Mouse (Mus musculus): ENCODE measurements at regions not wholly inside any gene's neighbourhood (a gene's known extent, or its start where the extent isn't known, plus 50 kb on each side); places are given as distances from the start of the nearest gene placed in this dataset.

GRCm38 (mm10) chr1:77832174-77832573 lies 317.3 kb upstream of the Epha4 start:
- ATAC-seq (ENCODE audit: low FRiP score, low read depth): no peak
- Histone ChIP-seq H3K4me1 (ENCODE audit: control insufficient read depth, insufficient read depth, low read length) (no peaks in the 10 kb centered on the region), H3K27ac (replicated peaks; ENCODE audit: low read depth, low read length) (no peak overlapping the region)

GRCm38 (mm10) chr1:77824716-77825387 lies 310.0 kb upstream of the Epha4 start:
- Histone ChIP-seq H3K9ac (ENCODE audit: low read depth, low read length, severe bottlenecking) (no peak overlapping the region), H3K4me2 (replicated peaks; ENCODE audit: low read depth, low read length, severe bottlenecking) (no peak overlapping the region), H3K27ac (replicated peaks; ENCODE audit: low read depth, low read length) (no peak overlapping the region), H3K9me3 (ENCODE audit: control insufficient read depth, low read length) (no peaks in the 10 kb centered on the region), H3K27me3 (ENCODE audit: control insufficient read depth, insufficient read depth, low read length) (no peaks in the 10 kb centered on the region), H3K36me3 (ENCODE audit: control insufficient read depth, insufficient read depth, low read length) (no peaks in the 10 kb centered on the region), H3K4me3 (replicated peaks; ENCODE audit: low read length) (no peak overlapping the region), H3K4me1 (ENCODE audit: control insufficient read depth, insufficient read depth, low read length) (no peaks in the 10 kb centered on the region; the same call in 1 of the 2 replicates)
- DNase-seq (ENCODE audit: low spot score): no peak
- 41% methylated on average over 5 of the region's 5 CpGs for WGBS
- no peak for TF ChIP-seq POLR2A (IDR thresholded peaks at IDR 0.05; ENCODE audit: borderline replicate concordance, extremely low read depth, insufficient read depth, insufficient read length)
- no peak for ATAC-seq (ENCODE audit: low FRiP score, low read depth)

More at GRCm38 (mm10) chr1:77832174-77832573, 317.3 kb upstream of the Epha4 start:
- no peak for DNase-seq (ENCODE audit: low spot score)
- H3K4me3 ChIP-seq (replicated peaks; ENCODE audit: low read length): no peak overlapping the region
- no peaks in the 10 kb centered on the region for H3K36me3 ChIP-seq (ENCODE audit: control insufficient read depth, insufficient read depth, low read length)
- H3K27me3 ChIP-seq (ENCODE audit: control insufficient read depth, insufficient read depth, low read length): no peaks in the 10 kb centered on the region
- 53% methylated on average over 2 of the region's 2 CpGs for WGBS
- no peak overlapping the region for H3K9ac ChIP-seq (ENCODE audit: low read depth, low read length, severe bottlenecking)
- no peak overlapping the region for H3K4me2 ChIP-seq (replicated peaks; ENCODE audit: low read depth, low read length, severe bottlenecking)
- no peaks in the 10 kb centered on the region for H3K9me3 ChIP-seq (ENCODE audit: control insufficient read depth, low read length)
- TF ChIP-seq POLR2A (IDR thresholded peaks at IDR 0.05; ENCODE audit: borderline replicate concordance, extremely low read depth, insufficient read depth, insufficient read length): no peak

GRCm38 (mm10) chr1:77823801-77824687 lies 309.2 kb upstream of the Epha4 start:
- Histone ChIP-seq H3K9ac (ENCODE audit: low read depth, low read length, severe bottlenecking) (no peak overlapping the region), H3K27me3 (ENCODE audit: control insufficient read depth, insufficient read depth, low read length) (no peaks in the 10 kb centered on the region), H3K9me3 (ENCODE audit: control insufficient read depth, low read length) (no peaks in the 10 kb centered on the region), H3K4me2 (replicated peaks; ENCODE audit: low read depth, low read length, severe bottlenecking) (no peak overlapping the region), H3K4me1 (ENCODE audit: control insufficient read depth, insufficient read depth, low read length) (no peaks in the 10 kb centered on the region; the same call in 1 of the 2 replicates), H3K4me3 (replicated peaks; ENCODE audit: low read length) (no peak overlapping the region), H3K36me3 (ENCODE audit: control insufficient read depth, insufficient read depth, low read length) (no peaks in the 10 kb centered on the region), H3K27ac (replicated peaks; ENCODE audit: low read depth, low read length) (no peak overlapping the region)
- ATAC-seq (ENCODE audit: low FRiP score, low read depth) (no peak), DNase-seq (ENCODE audit: low spot score) (no peak)
- WGBS: 23% methylated on average over 10 of the region's 10 CpGs
- TF ChIP-seq POLR2A (IDR thresholded peaks at IDR 0.05; ENCODE audit: borderline replicate concordance, extremely low read depth, insufficient read depth, insufficient read length): no peak

GRCm38 (mm10) chr1:77820101-77820500 lies 305.2 kb upstream of the Epha4 start:
- H3K4me3 ChIP-seq (replicated peaks; ENCODE audit: low read length): no peak overlapping the region
- H3K4me1 ChIP-seq (ENCODE audit: control insufficient read depth, insufficient read depth, low read length): no peaks in the 10 kb centered on the region; the same call in 1 of the 2 replicates
- H3K36me3 ChIP-seq (ENCODE audit: control insufficient read depth, insufficient read depth, low read length): no peaks in the 10 kb centered on the region
- no peak overlapping the region for H3K27ac ChIP-seq (replicated peaks; ENCODE audit: low read depth, low read length)
- no peak overlapping the region for H3K9ac ChIP-seq (ENCODE audit: low read depth, low read length, severe bottlenecking)
- H3K9me3 ChIP-seq (ENCODE audit: control insufficient read depth, low read length): no peaks in the 10 kb centered on the region
- no peak for DNase-seq (ENCODE audit: low spot score)
- 81% methylated on average over 2 of the region's 2 CpGs for WGBS
- TF ChIP-seq POLR2A (IDR thresholded peaks at IDR 0.05; ENCODE audit: borderline replicate concordance, extremely low read depth, insufficient read depth, insufficient read length): no peak
- no peak for ATAC-seq (ENCODE audit: low FRiP score, low read depth)
- no peak overlapping the region for H3K4me2 ChIP-seq (replicated peaks; ENCODE audit: low read depth, low read length, severe bottlenecking)
- H3K27me3 ChIP-seq (ENCODE audit: control insufficient read depth, insufficient read depth, low read length): no peaks in the 10 kb centered on the region

GRCm38 (mm10) chr1:77815451-77815850 lies 300.6 kb upstream of the Epha4 start:
- H3K4me2 ChIP-seq (replicated peaks; ENCODE audit: low read depth, low read length, severe bottlenecking): no peak overlapping the region
- H3K9me3 ChIP-seq (ENCODE audit: control insufficient read depth, low read length): no peaks in the 10 kb centered on the region

More at GRCm38 (mm10) chr1:77815451-77815850, 300.6 kb upstream of the Epha4 start:
- ATAC-seq (ENCODE audit: low FRiP score, low read depth) (no peak), DNase-seq (ENCODE audit: low spot score) (no peak)
- no peak for TF ChIP-seq POLR2A (IDR thresholded peaks at IDR 0.05; ENCODE audit: borderline replicate concordance, extremely low read depth, insufficient read depth, insufficient read length)
- 75% methylated on average over 4 of the region's 4 CpGs for WGBS
- H3K27ac ChIP-seq (replicated peaks; ENCODE audit: low read depth, low read length): no peak overlapping the region
- no peaks in the 10 kb centered on the region for H3K4me1 ChIP-seq (ENCODE audit: control insufficient read depth, insufficient read depth, low read length)
- H3K36me3 ChIP-seq (ENCODE audit: control insufficient read depth, insufficient read depth, low read length): no peaks in the 10 kb centered on the region
- no peak overlapping the region for H3K4me3 ChIP-seq (replicated peaks; ENCODE audit: low read length)
- H3K27me3 ChIP-seq (ENCODE audit: control insufficient read depth, insufficient read depth, low read length): no peaks in the 10 kb centered on the region
- no peak overlapping the region for H3K9ac ChIP-seq (ENCODE audit: low read depth, low read length, severe bottlenecking)

All from limb, embryonic 14.5 days (tissue).